Mouse (Mus musculus) right cerebral cortex, postnatal 25 days (tissue): ENCODE measurements around the gene Coro1a.
A peak's percentile ranks its signal among the peaks of the same experiment; 100 is the strongest.
"Not testable (repeated sequence)": the region's sequence is repeated elsewhere in the genome, so short reads cannot be mapped to it uniquely, and the experiment has no call there.

Experiments used
- DNase-seq: peaks from one replicate; pipeline ENCODE4 v3.0.0; 2022

The Coro1a gene

DNA sequence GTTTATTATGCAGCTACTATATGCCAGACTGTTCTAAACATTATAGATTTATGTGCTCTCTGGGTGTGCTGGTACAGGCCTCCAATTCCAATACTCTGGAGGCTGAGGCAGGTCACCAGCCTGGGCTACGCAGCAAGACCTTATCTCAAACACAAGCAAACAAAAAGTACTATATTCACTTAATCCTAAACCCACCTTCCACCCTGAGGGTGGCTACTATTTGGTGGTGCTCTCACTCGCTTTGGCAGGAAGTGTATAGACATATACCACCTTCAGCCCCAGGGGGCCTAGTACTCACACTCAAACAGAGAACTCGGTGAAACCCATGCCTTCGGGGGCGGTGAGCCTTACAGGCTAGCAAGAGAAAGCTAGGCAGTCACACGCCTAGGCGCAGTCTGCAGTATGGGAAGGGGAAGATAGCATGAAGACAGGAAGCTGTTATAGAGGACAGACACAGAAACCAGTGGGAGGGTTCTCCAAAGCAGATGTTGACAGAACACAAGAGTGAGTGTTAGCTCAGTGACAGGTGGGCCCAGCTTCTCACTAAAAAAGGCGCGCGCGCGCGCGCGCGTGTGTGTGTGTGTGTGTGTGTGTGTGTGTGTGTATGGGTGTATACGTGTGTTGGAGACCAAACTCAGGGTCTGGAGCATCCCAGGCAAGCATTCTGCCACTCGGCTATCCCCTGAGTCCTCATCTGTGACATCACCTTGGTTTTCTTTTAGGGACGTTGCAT lies at the start of gene Coro1a:
TSS of gene Coro1a (minus strand) at position 346 of the 733 bp plus-strand sequence.
- no peak for DNase-seq

DNA sequence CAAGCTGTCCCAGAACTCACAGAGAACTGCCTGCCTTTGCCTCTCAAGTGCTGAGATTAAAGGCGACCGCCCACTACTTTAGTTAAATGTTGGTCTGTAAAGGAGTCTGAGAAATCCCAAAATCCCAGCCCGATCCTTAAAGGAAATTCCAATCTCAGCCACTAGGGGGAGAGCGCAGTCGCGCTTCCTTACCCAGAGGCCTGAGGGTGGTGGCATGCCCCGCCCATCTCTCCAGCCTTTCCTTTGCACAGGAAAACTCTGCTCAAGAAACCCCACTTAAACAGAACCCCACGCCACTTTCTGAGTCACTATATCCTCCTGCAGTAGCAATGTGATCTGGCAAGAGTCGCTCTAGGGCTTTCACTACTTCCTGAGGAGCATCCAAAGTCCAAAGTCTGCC lies 47.3 kb upstream of the Coro1a start:
- peak; percentile 64 for DNase-seq

DNA sequence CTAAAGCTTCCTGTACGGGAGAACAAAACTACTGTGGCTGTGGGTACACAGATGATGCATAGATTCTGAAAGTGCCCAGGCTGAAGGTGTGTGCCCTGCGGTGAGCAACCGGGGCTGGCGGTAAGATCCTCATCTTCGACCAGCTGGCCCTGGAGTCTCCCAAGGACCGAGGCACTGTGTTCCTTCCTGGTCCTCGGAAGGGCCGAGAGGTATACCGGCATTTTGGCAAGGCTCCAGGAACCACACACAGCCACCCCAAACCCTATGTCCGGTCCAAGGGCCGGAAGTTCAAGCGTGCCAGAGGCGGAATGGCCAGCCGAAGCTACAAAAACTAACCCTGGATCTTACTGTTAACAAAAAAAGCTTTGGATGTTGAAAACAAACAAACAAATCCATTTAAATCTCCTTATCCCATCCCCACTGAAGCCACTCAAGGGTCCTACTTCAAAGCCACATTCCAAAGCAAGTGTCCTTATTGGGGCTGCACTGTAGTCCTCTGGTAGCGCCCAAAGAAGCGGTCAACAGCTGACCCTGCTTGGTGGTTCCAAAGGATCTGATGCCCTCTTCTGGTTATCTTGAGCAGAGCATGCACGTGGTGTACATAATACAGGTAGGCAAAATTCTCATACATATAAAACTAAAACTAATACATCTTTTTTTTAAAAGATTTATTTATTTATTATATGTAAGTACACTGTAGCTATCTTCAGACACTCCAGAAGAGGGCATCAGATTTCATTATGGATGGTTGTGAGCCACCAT lies 42.2 kb upstream of the Coro1a start:
- no peak for DNase-seq

DNA sequence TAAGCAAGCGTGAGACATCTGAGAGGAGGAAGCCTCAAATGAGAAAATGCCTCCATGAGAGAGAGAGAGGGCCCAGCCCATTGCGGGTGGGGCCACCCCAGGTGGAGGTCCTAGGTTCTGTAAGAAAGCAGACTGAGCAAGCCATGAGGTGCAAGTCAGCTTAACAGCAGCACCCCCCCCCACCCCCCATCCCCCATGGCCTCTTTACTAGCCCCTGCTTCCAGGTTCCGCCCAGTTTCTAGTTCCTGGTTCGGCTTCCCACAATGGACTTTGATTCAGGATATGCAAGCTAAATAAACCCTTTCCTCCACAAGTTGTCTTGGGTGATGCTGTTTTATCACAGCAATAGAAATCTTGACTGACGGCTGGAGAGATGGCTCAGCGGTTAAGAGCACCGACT lies 41.2 kb upstream of the Coro1a start:
- DNase-seq, result no peak

DNA sequence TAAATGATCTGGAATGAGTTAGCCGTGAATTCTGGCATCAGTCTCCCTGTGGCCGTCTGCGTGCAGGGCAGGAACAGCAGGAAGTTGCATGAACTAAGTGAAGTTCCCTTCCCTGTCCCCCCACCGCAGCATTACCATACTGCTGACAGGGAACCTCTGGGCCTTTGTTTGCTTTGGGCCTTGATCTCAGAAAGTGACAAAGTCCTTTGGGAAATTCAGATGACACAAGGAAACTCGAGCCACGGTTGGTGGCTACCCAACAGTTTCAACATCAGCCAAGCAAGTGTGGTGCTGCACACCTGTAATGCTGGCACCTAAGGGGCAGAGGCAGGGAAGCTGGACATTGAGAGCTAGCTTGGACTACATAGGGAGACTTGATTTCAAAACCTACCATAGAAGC lies 39.2 kb upstream of the Coro1a start:
- DNase-seq, result no peak

DNA sequence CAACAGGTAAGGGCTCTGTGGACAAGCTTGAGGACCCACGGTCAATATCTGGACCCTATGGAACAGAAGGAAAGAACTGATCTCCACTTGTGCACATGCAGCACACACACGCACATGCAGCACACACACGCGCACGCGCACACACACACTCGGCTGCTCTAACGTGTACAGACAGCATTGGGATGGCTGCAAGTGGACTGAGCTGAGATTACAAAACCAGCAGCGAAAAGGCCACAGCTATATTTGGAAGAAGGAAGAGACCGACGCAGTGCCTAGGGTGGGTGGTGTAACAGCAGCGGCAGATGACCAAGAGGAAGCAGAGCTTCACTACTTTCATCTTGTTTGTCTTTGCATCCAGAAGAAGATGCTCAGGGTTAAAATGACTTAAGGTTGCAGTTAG lies 38.5 kb upstream of the Coro1a start:
- DNase-seq, result no peak

DNA sequence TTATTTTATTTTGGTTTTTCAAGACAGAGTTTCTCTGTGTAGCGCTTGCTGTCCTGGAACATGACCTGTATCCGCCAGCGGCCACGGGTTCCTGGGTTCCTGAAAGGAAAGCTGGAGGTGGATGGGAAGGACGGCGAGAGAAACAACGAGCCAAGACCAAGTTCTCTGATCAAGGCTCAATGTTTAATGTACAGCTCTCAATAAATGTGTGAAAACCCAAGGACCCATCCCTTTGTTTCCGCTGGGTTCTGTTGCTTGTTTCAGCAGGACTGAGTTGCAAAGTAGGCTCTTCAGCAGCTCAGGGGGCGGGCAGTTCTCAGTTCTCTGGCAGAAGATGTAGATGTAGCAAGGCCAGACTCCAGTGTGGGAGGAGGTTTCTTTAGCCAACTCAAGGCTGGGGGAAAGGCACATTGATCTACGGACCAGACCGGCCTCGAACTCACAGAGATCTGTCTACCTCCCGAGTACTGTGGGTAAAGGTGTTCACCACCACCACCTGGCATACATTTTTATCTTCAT lies 34.4 kb upstream of the Coro1a start:
- no peak for DNase-seq

DNA sequence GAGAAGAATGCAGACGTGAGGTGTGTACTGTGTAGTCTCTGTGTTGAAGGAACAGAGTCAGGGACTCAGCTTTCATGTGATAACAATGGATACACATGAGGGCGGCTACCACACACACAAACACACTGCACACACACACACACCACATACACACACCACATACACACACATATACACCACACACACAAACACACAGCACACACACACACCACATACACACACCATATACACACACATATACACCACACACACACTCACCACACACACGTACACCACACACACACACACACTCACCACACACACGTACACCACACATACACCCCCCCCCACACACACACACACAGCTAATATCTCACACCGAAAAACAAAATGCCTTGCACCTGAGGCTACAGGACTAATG lies 33.9 kb upstream of the Coro1a start:
- DNase-seq, result no peak

DNA sequence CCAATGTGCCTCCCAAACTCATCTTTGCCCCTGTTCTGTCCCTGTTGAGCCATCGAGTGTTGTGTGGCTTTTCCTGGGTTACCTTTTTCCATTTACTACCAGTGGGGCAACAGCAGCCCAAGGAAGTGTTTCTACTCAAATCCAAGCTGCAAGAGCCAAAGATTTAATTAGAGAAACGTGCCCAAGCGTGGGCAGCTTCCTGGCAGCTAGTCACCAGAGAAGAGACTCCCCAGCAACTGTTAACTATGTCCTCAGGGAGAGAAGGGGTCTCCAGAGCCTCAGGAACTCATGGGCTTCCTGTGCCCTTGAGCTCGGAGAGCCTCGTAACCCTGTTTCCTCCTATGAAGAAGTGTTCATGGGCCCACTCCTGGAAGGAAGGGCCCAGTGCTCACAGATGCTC lies 33.4 kb upstream of the Coro1a start:
- DNase-seq, result no peak

DNA sequence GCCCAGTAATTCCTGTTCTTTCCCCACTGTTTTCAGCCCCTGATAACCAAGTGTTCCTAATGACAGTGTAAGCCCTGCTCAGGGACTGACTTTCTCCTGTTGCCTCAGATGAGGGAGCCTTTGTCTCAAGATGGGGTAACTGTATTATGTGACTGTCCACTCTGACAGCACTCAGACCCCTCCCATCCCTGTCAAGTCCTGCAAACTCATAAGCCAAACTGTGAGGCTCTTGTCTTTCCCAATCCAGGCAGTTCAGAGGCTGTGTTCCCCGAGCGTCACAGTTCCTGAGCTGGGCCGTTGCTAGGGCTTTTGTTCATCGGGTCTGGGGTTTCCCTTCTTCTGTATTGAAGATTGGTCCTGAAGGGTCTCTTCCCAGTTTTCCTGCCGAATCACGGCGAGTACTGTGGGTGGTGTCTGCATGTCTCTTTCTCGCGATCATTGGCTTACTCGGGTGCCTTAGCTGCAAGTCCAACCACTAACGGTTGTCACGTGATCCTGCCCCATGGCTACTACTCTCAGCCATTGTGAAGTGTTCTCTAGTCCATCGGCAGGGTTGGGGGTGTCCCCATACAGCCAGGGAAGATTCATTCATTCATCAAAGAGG lies 32.6 kb upstream of the Coro1a start:
- DNase-seq, result no peak

DNA sequence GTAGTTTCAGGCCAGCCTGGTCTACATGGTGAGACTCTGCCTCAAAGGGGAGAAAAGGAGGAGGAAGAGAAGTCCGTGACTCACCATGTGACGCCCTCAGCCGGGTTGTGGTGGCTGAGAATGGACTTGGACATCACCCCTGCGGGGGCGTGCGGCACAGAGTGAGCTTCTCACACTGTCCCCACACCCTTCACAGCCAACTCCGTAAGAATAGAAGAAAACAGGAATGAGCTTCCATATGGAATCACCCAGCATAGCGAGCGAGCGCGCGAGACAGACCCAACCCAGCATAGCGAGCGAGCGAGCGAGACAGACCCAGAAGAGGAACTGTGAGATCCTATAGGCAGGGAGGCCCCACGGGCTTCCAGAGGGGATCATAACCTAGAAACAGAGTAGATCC lies 32.0 kb upstream of the Coro1a start:
- peak; percentile 66 for DNase-seq

DNA sequence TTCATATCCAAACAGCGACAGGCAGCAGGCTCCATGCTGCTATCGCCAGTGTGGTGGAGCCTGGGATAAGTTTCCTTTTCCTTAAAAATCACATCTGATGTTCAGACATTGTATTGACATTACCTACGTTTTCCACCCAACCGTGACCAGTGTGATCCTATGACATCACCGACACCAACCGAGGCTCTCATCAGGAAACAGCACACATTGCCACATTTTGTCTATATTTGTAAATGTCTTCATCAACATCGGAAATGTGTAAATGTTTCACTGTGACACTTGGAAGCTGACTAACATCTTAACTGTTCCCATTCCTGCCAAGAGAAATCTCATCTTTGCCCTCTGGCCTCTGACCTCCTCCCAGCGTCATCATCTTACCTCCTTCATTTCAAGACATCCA lies 28.5 kb upstream of the Coro1a start:
- no peak for DNase-seq

DNA sequence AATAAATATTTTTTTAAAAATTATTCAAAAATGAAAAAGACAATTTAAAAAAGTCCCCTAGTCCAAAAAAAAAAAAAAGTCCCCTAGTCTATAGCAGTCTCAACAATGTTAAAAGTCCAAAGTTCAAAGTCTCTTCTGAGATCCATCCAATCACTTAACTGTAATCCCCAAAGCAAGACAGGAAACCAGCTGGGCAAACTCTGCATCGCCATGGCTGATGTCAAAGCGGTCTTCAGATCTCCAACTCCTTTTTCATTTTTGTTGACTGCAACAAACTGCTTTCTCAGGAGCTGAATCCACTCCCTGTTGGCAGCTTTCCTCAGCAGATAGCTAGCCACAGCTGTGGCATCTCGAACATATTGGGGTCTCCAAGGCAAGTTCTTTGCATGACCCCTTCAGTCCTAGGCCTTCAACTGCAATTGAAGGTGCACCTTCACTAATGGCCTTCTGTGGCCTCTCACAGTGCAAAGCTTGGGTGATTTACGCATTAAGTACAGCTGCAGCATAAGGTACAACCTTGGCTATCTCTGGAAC lies 22.7 kb upstream of the Coro1a start:
- not testable (repeated sequence) for DNase-seq

DNA sequence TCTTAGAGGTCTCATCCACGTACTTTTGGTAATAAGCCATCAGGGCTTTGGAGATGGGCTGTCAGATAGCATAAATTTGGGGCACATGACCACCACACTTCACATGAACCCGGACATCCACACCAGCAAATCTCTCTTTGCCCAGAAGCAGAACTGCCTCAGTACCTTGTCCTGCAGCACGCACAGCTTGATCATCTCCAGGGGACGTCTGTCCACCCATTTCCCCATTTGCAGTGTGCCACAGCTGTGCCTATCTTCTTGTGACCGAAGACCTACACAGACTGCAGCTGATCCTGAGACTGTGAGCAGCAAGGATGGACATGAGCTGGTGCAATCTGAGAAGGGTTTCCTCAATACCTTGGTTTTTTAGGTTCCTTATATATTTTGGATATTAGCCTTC lies 18.1 kb upstream of the Coro1a start:
- DNase-seq, result no peak

DNA sequence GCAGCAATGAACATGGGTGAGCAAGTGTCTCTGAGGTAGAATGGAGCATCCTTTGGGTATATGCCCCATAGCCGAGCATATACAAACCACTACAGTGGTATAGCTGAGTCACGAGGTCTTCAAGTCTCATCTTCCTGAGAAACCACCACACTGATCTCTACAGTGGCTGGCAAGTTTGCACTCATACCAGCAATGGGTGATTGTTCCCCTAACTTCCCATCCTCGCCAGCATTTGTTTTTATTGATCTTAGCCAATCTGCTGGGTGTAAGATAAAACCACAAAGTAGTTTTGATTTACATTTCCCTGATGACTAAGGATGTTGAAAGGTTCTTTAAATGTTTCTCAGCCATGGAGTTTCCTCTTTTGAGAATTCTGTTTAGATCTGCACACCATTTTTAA lies 17.5 kb upstream of the Coro1a start:
- no peak for DNase-seq

DNA sequence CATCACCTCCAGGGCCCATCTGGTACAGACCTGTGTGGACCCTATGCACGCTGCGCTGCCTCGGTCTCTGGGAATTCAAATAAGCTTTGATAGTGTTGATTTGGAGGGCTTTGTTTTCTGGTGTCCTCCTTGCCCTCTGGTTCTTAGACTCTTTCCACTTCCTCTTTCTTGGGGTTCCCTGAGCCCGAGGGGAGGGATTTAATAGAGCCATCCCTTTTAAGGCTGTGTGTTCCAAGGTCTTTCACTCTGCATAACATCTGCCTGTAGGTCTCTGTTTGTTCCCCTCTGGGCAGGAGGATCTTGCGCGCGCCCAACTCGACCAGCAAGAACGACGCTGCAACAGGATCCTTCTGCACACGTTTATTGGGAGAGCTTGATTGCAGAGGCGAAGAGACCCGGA lies 14.0 kb upstream of the Coro1a start:
- DNase-seq, result no peak

DNA sequence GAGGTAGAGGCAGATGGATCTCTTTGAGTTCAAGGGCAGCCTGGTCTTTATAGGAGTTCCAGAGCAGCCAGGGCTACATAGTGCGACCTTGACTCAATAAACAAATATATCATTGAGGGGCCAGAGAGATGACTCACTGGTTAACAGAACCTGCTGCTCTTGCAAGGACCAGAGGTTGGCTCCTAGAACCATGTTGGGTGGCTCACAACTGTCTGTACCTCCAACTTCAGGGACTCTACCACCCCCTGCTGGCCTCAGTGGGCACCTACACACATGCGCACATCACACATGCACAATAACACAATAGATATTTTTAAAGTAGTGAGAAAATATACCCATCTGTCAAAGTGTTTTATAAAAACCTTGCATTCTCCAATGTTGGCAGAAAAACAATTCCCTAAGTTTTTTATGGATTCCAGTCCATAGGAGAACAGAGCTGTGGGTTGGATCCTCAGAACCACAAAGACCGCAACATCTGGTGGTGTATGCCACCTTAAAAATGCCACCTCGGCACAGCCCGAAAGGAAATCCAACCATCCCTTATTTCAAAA lies 11.3 kb upstream of the Coro1a start:
- DNase-seq, result no peak

DNA sequence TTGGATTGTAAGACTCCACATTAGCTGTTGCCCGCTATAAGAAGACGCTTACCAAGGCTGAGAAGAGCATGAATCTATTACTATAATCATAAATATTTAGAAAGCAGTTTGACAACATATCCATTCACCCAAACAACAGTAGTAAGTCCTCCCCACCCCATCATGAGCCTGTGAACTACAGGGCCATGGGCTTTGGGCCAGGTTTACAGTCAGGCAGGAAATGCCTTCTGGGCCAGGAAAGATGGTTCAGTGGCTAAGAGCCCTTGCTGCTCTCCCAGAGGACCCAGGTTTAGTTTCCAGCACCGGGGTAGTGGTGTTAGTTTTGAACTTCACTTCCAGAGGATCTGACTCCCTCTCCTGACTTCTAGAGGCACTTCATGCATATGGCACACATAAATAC lies 10.0 kb upstream of the Coro1a start:
- no peak for DNase-seq

DNA sequence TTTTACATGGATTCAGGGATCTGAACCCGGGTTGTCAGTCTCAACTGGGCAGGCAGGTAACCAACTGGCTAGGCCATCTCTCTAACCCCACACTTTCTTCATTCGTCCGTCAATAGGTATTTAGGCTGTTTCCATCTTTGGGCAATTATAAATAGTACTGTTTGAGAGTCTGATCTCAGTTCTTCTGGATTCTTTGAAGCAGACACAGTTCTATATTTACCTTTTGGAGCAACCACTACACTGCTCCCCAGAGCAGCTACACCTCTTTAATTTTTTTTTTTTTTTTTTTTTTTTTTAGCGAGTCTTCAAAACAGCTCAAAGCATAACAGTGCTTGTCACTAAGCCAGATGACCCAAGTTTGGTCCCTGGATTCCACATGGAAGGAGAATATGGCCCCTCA lies 8.1 kb upstream of the Coro1a start:
- DNase-seq, result no peak

DNA sequence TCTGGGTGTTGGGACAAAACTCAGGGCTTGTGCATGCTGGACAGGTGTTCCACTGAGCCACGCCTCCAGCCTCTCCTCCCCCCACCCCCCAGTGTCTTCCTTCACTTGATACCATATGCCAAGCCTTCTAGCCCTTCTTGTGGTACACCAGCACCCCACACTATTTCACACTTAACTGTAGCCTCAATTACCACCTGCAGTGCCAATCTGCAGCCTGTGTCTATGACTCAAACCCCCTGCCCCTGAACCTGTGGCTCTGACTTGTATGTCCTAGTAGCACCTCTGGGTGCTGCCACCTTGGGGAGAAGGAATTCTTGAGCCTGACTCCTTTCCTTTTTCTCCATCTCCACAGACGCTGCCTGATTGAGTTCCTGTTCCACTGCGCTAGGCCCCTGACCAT lies 4.3 kb upstream of the Coro1a start:
- no peak for DNase-seq

DNA sequence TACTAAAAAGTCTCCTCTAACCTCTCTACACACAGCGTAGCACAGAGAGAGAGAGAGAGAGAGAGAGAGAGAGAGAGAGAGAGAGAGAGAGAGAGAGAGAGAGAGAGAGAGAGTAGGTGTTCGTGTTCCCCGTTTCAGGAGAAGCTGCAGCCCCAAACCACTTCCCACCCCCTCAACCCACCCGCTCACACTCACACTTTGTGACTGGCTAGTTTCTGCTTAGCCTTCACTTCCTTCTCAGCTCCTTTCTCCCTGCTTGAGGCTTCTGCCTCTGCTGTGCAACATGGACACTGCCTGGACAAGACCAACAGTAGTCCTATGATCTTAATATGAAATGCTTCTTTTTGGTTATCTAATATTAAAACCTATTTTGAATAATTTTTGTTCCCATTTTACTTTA lies 2.7 kb upstream of the Coro1a start:
- no peak for DNase-seq

DNA sequence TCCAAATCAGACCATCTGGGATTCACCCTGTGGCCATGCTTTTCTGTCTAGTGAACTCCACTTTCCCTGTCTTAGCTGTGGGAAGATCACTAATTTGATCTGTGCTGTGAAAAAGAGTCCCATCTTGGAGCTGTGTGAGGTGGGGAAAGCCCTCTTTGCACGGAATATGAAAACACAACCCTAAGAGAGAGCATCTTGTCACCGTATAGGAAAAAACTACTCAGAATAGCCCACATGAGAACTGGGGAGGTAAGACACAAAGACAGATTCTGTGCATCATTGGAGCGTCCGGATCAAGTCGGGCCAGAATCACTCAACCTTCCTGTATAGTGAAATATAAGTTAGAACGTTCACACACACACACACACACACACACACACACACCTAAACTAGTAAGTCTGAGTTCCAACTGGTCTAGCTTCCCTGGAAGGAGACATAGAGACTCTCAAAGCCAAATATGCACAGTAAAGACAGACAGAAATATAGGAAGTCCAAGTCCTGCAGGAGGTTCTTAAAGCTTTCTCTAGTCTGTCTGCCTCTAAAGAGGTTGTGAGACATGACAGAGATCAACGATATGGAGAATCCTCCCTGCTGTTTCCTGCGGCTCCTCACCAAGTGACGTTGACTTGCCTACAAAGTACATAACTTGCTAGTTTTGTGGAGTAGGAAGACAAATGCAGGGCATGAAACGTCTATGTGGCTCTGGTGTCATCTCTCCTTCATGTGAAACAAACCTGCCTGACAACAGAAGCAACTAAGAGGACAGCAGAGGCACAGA lies 777 bp upstream of the Coro1a start:
- no peak for DNase-seq
